Mouse (Mus musculus) ES-Bruce4 (cell line): ENCODE data around the gene Cdh10.

Source experiments
- CTCF ChIP-seq: IDR thresholded peaks from one replicate; pipeline ENCODE4 v1.8.1; 2011; ENCODE audit warnings: low read depth, low read length
- EP300 ChIP-seq: IDR thresholded peaks from 2 replicates; pipeline ENCODE4 v1.6.1; 2011; ENCODE audit warnings: low read depth, low read length; ENCODE audit not compliant: insufficient read depth

- TF ChIP-seq CTCF (no peak), EP300 (no peak)
These were observed 221.3 kb downstream of the Cdh10 start for GRCm38 (mm10) chr15:19040077-19040476.
